Mouse (Mus musculus) testis, adult 2 months (tissue): ENCODE measurements around the gene Phactr3. TPM values are rescaled to one million over a fixed set of nuclear protein-coding genes. Genes with fewer than 3 reads are reported as not detected.

Experiments
- H3K27ac ChIP-seq: fragments of 200-500 bp; 2 replicates; pipeline ENCODE4 v1.5.1; 2012; ENCODE audit warnings: low read depth, low read length; ENCODE audit not compliant: control insufficient read depth, insufficient read depth
- H3K27me3 ChIP-seq: fragments of 200-500 bp; 2 replicates; pipeline ENCODE4 v1.6.1; 2012; ENCODE audit warnings: mild to moderate bottlenecking, low read length, moderate library complexity; ENCODE audit not compliant: control insufficient read depth, insufficient read depth
- H3K36me3 ChIP-seq: fragments of 200-500 bp; 2 replicates; pipeline ENCODE4 v1.6.1; 2012; ENCODE audit warnings: mild to moderate bottlenecking, low read length; ENCODE audit not compliant: control insufficient read depth, insufficient read depth
- H3K4me1 ChIP-seq: fragments of 200-500 bp; 2 replicates; pipeline ENCODE4 v1.6.1; 2012; ENCODE audit warnings: low read length; ENCODE audit not compliant: control insufficient read depth, insufficient read depth
- H3K4me3 ChIP-seq: fragments of 200-500 bp; 2 replicates; pipeline ENCODE4 v1.5.1; 2012; ENCODE audit warnings: low read depth, mild to moderate bottlenecking, low read length, moderate library complexity, mixed read lengths; ENCODE audit not compliant: control insufficient read depth
- CTCF ChIP-seq: fragments of 200-500 bp; IDR thresholded peaks from 2 replicates; pipeline ENCODE4 v1.5.1; 2012; ENCODE audit warnings: low read depth, mild to moderate bottlenecking, inconsistent platforms, low read length, moderate library complexity; ENCODE audit not compliant: control insufficient read depth, insufficient read depth, insufficient replicate concordance
- POLR2A ChIP-seq: fragments of 200-500 bp; IDR thresholded peaks from 2 replicates; pipeline ENCODE4 v1.6.1; 2012; ENCODE audit warnings: low read depth, mild to moderate bottlenecking, inconsistent platforms, low read length, moderate library complexity; ENCODE audit not compliant: control insufficient read depth
- polyA plus RNA-seq: library from polyadenylated mRNA; depleted of rRNA; stranded (reverse); fragments of >200 nt; gene quantifications from 2 replicates; pipeline ENCODE4 v1.2.3, GENCODE M21; 2012

Phactr3 gene
- polyA plus RNA-seq, 1 experiment = 8.2 TPM

- Histone ChIP-seq H3K4me3 (no peak overlapping the region), H3K36me3 (no peaks in the 10 kb centered on the region), H3K27me3 (no peaks in the 10 kb centered on the region), H3K27ac (no peak overlapping the region), H3K4me1 (no peaks in the 10 kb centered on the region)
- no peak for TF ChIP-seq POLR2A
- no peak for TF ChIP-seq CTCF
Measured at GRCm38 (mm10) chr2:178128594-178128993, 9.8 kb downstream of the Phactr3 start.

GRCm38 (mm10) chr2:178129161-178129560 lies 10.4 kb downstream of the Phactr3 start:
- TF ChIP-seq CTCF (no peak), POLR2A (no peak)
- H3K36me3 ChIP-seq = no peaks in the 10 kb centered on the region
- no peak overlapping the region for H3K27ac ChIP-seq
- no peak overlapping the region for H3K4me3 ChIP-seq
- no peaks in the 10 kb centered on the region for H3K27me3 ChIP-seq
- no peaks in the 10 kb centered on the region for H3K4me1 ChIP-seq

GRCm38 (mm10) chr2:178129676-178130075 lies 10.9 kb downstream of the Phactr3 start:
- no peak overlapping the region for H3K27ac ChIP-seq
- H3K27me3 ChIP-seq = no peaks in the 10 kb centered on the region
- no peaks in the 10 kb centered on the region for H3K4me1 ChIP-seq
- TF ChIP-seq CTCF (no peak), POLR2A (no peak)
- H3K4me3 ChIP-seq = no peak overlapping the region
- no peaks in the 10 kb centered on the region for H3K36me3 ChIP-seq

GRCm38 (mm10) chr2:178130536-178130935 lies 11.8 kb downstream of the Phactr3 start:
- Histone ChIP-seq H3K27ac (no peak overlapping the region), H3K4me1 (no peaks in the 10 kb centered on the region), H3K36me3 (no peaks in the 10 kb centered on the region), H3K4me3 (no peak overlapping the region), H3K27me3 (no peaks in the 10 kb centered on the region)
- TF ChIP-seq CTCF = no peak

GRCm38 (mm10) chr2:178131011-178131410 lies 12.2 kb downstream of the Phactr3 start:
- Histone ChIP-seq H3K4me1 (no peaks in the 10 kb centered on the region), H3K27me3 (no peaks in the 10 kb centered on the region), H3K27ac (no peak overlapping the region), H3K4me3 (no peak overlapping the region), H3K36me3 (no peaks in the 10 kb centered on the region)
- no peak for TF ChIP-seq POLR2A
- no peak for TF ChIP-seq CTCF

GRCm38 (mm10) chr2:178131606-178132365 lies 13.0 kb downstream of the Phactr3 start:
- no peaks in the 10 kb centered on the region for H3K4me1 ChIP-seq
- H3K36me3 ChIP-seq = no peaks in the 10 kb centered on the region
- no peak overlapping the region for H3K4me3 ChIP-seq
- no peaks in the 10 kb centered on the region for H3K27me3 ChIP-seq
- TF ChIP-seq POLR2A (no peak), CTCF (no peak)
- no peak overlapping the region for H3K27ac ChIP-seq

- H3K36me3 ChIP-seq = no peaks in the 10 kb centered on the region
- H3K27ac ChIP-seq = no peak overlapping the region
- H3K4me3 ChIP-seq = no peak overlapping the region
- no peaks in the 10 kb centered on the region for H3K27me3 ChIP-seq
- TF ChIP-seq CTCF = no peak
- no peak for TF ChIP-seq POLR2A
- no peaks in the 10 kb centered on the region for H3K4me1 ChIP-seq
Measured at GRCm38 (mm10) chr2:178135713-178136112, 16.9 kb downstream of the Phactr3 start.
